Mouse (Mus musculus): ENCODE measurements around the gene Hist1h2bp. TPM values are rescaled to one million over a fixed set of nuclear protein-coding genes. Genes with fewer than 3 reads are reported as not detected.

Hist1h2bp gene
- total RNA-seq, 1 experiment from 2014 or later, result 12.6 TPM

DNA sequence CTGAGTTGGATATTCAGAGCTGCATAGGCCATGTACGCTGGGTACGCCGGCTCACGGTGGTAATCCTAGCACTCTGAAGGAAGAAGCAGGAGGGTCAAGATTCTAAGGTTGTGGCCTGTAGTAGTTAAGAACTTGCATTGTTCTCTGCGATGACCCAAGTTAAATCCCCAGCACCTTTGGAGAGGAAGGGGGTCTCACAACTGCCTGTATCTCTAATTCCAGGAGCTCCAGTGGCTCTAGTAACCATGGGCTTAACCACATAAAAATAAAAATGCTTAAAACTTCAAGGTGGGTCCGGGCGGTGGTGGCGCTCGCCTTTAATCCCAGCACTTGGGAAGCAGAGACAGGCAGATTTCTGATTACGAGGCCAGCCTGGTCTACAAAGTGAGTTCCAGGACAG lies 43.1 kb downstream of the Hist1h2bp start:
- no peak for ATAC-seq (replicated peaks; ENCODE audit: insufficient number of reproducible peaks, low FRiP score, low TSS enrichment, poor library complexity, severe bottlenecking)

DNA sequence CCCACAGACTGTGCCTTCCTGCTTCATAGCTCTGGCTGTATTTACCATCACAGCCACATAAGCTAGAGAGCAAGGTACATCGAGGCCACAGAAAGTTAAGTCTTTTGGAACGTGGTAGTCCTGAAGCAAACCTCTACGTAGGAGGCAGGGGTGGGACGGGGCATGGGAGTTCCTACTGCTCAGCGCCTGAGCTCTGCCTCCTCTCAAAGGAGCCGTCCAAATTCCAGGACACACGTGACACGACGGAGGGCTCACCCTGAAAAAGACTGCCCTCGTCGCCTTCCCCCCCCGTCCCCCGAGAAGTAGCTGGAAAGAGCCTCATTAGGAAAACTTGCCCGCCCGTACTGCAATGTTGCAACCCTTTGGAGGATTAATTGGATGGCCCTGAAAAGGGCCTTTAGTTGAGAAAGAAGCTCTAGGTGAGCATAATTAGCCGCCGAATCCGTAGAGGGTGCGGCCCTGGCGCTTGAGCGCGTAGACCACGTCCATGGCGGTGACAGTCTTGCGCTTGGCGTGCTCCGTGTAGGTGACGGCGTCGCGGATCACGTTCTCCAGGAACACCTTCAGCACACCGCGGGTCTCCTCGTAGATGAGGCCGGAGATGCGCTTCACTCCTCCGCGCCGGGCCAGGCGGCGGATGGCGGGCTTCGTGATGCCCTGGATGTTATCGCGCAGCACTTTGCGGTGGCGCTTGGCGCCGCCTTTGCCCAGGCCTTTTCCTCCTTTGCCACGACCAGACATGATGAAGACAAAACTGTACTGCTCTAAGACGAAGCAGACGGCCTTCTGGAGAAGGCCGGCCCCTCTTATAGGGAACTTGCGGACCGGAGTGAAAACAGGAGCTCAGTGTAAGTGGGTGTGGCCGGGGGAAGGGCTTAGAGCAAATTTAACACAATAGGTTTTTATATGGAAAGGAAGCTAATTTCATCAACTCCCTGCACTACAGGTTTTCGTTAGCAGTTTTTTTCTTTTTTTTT lies 44.4 kb downstream of the Hist1h2bp start, which contains the start of gene Hist1h4n:
Gene Hist1h4n (minus strand): TSS at position 779 of the 977 bp plus-strand sequence.
- ATAC-seq (replicated peaks; ENCODE audit: insufficient number of reproducible peaks, low FRiP score, low TSS enrichment, poor library complexity, severe bottlenecking), result peak; percentile 59

DNA sequence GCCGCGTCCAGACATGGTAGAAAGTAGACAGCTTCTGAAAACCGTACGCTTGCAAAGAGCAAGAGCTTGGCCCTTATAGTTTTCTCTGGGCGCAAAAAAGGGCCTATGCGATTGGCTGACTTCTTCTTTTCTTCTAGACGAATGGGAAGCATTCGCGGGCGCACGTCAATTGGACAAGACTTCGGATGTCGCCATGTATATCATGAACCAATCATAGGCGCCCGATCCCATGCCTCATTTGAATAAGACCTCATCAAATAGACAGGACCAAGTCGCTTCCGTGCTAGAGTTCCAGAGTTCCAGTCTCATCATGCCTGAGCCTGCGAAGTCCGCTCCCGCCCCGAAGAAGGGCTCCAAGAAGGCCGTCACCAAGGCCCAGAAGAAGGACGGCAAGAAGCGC lies 46.2 kb downstream of the Hist1h2bp start, which contains the start of the genes Hist1h2ap and Hist1h2br:
Gene Hist1h2ap (minus strand): TSS at position 47 of the 400 bp plus-strand sequence.
Gene Hist1h2br (plus strand): TSS at position 283 of the 400 bp plus-strand sequence.
- ATAC-seq (replicated peaks; ENCODE audit: insufficient number of reproducible peaks, low FRiP score, low TSS enrichment, poor library complexity, severe bottlenecking), result peak; percentile 89

Other genes with a start within 250 kb of the Hist1h2bp start
- gene Olfr1366, start 244.7 kb upstream of the Hist1h2bp start, total RNA-seq (2017), result not detected in 3 replicates
- gene Olfr1535, start 227.6 kb upstream of the Hist1h2bp start, total RNA-seq (2017), result not detected in 3 replicates
- gene Olfr1364, start 205.7 kb upstream of the Hist1h2bp start, total RNA-seq (2017), result not detected in 3 replicates
- not detected in 3 replicates for gene Olfr1362, start 173.4 kb upstream of the Hist1h2bp start, total RNA-seq (2017)
- not detected in 3 replicates for gene Olfr11, start 144.9 kb upstream of the Hist1h2bp start, total RNA-seq (2017)
- gene Olfr1361, start 124.1 kb upstream of the Hist1h2bp start, total RNA-seq (2017), result not detected in 3 replicates
- not detected in 3 replicates for gene Olfr1360, start 110.1 kb upstream of the Hist1h2bp start, total RNA-seq (2017)
- not detected in 3 replicates for gene Olfr1359, start 89.3 kb upstream of the Hist1h2bp start, total RNA-seq (2017)
- 7.1 to 7.9 TPM in 2 of 3 replicates, not detected in the other for gene Hist1h2bl, start 71.3 kb upstream of the Hist1h2bp start, total RNA-seq (2017)
- 159 to 372 TPM (median 273 TPM) in 3 replicates for gene Hist1h2ai, start 71.0 kb upstream of the Hist1h2bp start, total RNA-seq (2017)
- 7.2 to 20.1 TPM (median 13.0 TPM) in 3 replicates for gene Hist1h3h, start 69.8 kb upstream of the Hist1h2bp start, total RNA-seq (2017)
- gene Hist1h2bm, start 65.4 kb upstream of the Hist1h2bp start, total RNA-seq (2017), result 4.9 to 12.8 TPM (median 8.3 TPM) in 3 replicates
- 8.3 to 34.5 TPM (median 21.9 TPM) in 3 replicates for gene Hist1h4j, start 52.4 kb upstream of the Hist1h2bp start, total RNA-seq (2017)
- 57.7 to 141 TPM (median 135 TPM) in 3 replicates for gene Hist1h4k, start 37.0 kb upstream of the Hist1h2bp start, total RNA-seq (2017)
- 46.9 to 83.1 TPM (median 55.4 TPM) in 3 replicates for gene Hist1h2ak, start 33.6 kb upstream of the Hist1h2bp start, total RNA-seq (2017)
- gene Hist1h2bn, start 33.3 kb upstream of the Hist1h2bp start, total RNA-seq (2017), result 54.5 to 81.8 TPM (median 76.8 TPM) in 3 replicates
- 74.2 to 131 TPM (median 93.8 TPM) in 3 replicates for gene Hist1h1b, start 6.8 kb upstream of the Hist1h2bp start, total RNA-seq (2017)
- 8.6 to 11.4 TPM in 2 of 3 replicates, not detected in the other for gene Hist1h3i, start 4.1 kb upstream of the Hist1h2bp start, total RNA-seq (2017)
- gene Hist1h2an, start 243 bp upstream of the Hist1h2bp start, total RNA-seq (2017), result 15.0 to 50.0 TPM (median 36.2 TPM) in 3 replicates
- 1.1 to 64.9 TPM (median 28.6 TPM) in 3 replicates for gene Hist1h2bq, start 22.7 kb downstream of the Hist1h2bp start, total RNA-seq (2017)
- gene Hist1h2ao, start 23.0 kb downstream of the Hist1h2bp start, total RNA-seq (2017), result 114 TPM in 1 of 3 replicates, not detected in the others
- 43.0 to 386 TPM (median 131 TPM) in 3 replicates for gene Hist1h4m, start 24.3 kb downstream of the Hist1h2bp start, total RNA-seq (2017)
- gene Hist1h4n, start 44.7 kb downstream of the Hist1h2bp start, total RNA-seq (2017), result 19.1 to 188 TPM (median 85.7 TPM) in 3 replicates
- 9.0 to 155 TPM (median 73.9 TPM) in 3 replicates for gene Hist1h2ap, start 46.0 kb downstream of the Hist1h2bp start, total RNA-seq (2017)
- 18.5 to 55.6 TPM (median 45.1 TPM) in 3 replicates for gene Hist1h2br, start 46.3 kb downstream of the Hist1h2bp start, total RNA-seq (2017)
- 2.1 to 2.6 TPM in 2 of 3 replicates, not detected in the other for gene Zfp184, start 157.6 kb downstream of the Hist1h2bp start, total RNA-seq (2017)
- gene Pom121l2, start 193.7 kb downstream of the Hist1h2bp start, total RNA-seq (2017), result 0.32 to 0.78 TPM in 2 of 3 replicates, not detected in the other
- gene Prss16, start 222.3 kb downstream of the Hist1h2bp start, total RNA-seq (2017), result 0.10 to 0.64 TPM in 2 of 3 replicates, not detected in the other
- 11.3 to 37.5 TPM in 2 of 3 replicates, not detected in the other for gene Hist1h2ah, start 248.1 kb downstream of the Hist1h2bp start, total RNA-seq (2017)
- 6.8 to 12.3 TPM (median 11.3 TPM) in 3 replicates for gene Hist1h2bk, start 248.4 kb downstream of the Hist1h2bp start, total RNA-seq (2017)